Mouse (Mus musculus) urinary bladder, postnatal 4 days (tissue): ENCODE results near the gene Tbx15.

Source experiments
- DNase-seq, 2 experiments: peaks; one replicate each; pipeline ENCODE4 v3.0.0; 2021 to 2022; ENCODE audit warnings: low spot score in 2 of 2

Gene Tbx15

DNA sequence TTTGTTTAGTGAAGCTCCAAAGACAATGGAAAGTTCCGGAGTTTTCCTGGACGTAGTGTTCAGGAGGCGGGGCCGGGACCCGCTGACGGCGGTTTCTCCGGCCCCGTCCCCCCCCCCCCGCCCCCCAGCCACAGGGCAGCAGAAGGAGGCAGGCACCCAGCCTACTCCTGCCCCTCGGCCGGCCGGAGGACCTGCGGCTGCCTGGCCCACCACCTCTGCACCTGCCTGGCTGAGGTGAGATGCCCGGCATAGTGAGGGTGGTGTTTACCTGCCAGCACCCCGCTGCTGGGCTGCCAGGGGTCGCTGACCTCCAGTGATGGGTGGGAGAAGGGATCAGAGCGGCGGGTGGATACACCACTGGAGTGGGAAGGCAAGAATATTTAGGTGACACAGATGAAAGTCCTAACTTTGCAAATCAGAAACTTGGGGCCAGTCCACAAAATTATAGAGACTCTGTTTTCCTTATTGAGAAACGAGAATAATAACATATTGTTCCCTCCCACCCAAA, at the start of gene Tbx15:
TSS of gene Tbx15 (plus strand) at position 169 of the 508 bp plus-strand sequence.
- DNase-seq: no peak

DNA sequence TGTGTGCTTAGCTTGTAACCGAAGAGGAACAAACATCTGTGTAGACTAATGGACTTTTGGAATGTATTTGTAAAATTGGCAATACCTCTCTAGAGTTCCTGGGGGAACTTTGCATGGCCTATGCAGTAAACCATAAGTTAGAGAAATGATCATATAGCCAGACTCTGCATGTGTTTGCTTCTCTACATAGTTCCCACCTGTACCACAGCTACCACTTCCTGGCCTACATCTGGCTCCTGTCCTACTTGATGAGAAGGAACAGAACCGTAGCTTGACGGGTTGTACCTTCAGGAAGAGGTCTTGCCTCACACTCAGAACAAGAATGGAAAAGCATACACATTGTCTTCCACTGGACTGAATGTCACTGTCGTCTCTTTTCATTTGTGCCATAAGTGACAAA, 46.6 kb upstream of the Tbx15 start:
- no peak for DNase-seq

DNA sequence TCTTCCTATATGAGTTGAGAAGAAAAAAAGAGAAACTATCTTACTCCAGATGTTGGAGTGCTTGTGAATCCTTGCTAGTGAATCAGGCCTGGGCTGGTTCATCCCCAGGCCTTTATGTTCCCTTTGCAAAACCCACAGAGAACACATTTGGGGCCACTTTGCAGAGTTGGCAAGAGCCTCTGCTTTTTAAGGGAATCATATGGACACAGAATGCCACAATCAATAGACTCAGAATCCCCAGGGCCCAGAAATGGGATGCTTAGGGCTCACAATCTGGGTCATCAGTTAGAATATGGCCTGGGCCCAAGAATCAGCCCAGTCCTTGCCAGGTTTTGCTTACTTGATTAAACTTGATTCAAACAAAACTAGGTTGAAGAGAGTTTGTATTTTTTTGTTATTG, 36.9 kb upstream of the Tbx15 start:
- no peak for DNase-seq

DNA sequence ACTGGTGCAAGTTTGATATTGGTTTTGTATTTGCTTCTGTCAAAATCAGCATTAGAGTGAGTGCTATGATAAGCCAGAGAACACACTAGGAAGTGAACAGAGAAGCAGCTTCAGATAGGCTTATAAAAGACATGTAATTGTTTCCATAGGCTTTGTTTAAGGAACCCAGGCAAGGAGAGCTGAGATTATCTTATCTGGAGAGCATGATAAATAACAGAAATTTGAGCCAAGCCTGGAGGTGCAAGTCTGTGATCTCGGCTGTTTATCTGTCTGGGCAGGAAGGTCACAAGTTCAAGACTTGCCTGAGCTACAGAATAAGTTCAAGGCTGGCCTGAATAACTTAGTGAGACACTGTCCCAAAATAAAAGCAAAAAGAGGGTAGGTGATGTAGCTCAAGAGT, 31.8 kb upstream of the Tbx15 start:
- no peak for DNase-seq

DNA sequence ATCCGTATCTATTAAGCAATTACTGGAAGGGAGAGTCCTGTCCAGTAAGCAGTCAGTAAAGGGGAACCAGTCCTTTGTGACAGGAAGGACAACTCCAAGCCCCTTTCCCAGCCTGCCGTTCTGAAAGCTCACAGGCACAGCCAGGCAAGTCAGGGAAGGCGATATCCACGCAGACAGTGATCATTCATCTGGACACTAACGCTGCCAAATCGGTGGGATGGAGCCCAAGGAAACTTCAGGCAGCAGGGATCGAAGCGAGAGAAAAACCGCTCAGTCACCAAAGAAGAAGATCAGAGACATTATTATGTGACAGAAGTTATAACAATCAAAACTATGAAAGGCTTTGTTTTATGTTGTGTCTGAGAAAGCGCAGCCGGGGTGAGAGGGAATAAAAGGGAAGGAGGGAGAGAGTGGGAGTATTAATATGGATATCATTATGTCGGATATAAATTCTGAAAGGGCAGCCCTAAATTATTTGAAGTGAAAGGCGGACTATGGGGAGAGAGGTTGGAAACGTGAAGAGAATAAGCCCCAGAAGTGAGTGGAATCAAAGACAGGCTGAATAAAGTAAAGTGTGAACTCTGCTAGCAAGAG, 29.0 kb upstream of the Tbx15 start:
- DNase-seq: no peak

DNA sequence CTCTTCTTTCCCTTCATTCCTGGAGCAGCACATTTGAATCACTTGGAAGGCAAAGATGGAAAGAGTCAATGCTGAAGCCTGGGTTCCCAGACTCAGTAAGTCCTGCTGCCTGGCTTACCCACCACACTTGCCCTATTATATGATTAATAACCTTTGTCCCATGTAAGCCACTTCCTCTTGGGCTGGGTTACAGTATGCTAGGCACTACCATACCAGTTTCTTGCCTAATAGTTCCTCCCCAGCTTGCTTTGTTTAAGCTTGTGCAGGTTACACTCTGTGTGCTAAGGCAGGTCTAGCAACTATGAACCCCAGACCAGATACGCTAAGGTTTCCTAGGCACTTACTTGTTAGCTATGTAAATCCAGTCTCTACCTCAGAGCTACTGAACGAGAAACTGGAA, 12.4 kb upstream of the Tbx15 start:
- no peak for DNase-seq

DNA sequence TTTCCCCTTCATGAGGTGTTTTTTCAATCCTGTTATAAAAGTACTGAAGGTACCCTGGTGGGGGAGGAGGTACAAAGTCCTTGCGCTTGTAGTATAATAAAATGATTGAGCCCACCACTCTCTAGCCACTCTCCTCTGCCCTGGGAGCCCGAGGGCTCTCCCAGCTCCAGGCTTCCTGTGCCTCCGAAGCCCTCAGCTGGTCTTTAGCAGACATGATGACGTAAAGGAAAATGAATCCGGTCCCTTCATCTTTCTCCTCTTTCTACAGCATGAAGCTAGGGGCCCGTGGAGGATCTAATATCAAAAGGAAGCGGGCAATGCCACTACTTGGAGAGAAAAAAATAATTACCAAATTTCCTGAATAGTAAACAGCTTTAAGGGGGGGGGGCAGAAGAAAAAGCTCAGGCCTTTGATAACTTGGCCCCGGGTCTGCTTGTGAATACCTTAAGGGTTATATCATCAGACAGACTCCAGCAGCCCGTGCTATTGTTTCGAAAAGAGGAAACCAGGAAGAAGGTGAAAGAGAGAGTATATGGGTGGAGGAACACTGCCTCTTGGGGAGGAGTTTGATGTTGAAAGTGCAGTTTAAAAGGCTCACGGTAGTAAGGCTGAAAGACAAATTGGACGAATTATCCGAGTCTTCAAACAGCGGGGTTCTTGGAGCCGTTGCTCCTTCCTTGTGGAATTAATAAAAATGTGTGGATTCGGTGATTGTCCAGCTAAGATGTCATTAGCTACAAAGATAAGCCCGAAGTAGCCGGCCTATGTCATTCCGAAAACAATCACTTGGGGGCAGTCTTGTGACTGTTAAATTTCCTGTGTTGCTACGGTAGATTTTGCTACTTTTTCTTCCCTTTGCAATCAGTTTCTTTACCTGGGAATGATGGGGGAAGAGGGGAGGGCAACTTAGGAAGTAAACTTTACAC, 6.5 kb upstream of the Tbx15 start:
- DNase-seq: no peak

DNA sequence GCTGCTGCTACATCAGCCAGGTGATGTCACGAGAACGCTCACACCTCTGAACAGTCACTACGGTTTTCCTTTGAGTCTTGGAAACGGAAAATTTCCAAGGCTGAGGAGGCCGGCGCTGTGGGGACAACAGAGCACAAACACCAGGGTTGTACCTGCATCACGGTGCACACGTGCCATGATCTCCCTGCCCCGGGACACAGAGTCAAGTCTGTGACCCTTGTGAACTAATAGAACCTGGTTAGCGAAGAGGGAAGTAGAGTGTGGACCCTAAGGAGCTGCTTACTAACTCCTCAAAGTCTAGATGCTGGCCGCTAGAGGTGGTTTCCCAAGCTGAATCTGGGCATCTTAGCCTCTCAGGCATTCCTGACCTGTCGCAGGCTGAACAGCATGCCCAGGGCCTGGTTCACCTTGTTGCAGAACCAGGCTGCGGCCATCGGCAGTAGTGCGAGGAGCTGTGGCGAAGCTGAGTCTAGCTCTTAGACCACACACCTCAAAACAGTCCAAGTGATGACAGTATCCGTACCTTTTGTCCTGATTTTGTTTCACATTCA, 5.8 kb upstream of the Tbx15 start:
- no peak for DNase-seq

DNA sequence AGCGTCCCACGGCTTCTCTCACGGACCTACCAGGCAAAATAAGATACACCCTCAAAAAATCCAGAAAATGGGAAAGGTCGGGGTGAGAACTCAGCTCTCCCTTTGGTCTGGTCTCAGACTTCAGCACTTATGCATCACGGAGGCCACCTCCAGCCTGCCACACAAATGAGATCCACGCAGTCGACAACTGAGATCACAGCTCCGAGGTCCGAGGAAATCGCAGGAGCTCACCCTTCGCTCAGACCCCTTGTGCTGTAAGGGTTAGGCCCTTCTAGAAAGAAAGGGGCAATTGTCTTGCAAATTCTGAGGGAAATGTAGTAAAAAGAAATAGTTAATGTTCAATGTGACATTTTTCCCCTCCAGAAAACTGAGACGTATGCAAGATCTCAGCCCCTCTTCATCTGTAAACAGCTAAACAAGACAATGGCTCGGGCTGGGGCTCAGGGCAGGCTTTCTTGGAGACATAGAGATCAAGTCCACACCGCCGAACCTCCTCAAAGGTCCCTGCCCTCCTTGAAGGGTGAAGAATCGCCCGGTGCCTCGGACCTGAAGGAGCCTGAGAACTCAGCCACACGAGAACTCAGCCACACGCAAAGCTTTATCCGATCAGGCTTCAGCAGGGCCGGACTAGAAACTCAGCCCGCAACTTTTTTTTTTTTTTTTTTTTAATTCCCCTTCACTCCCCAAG, 4.9 kb upstream of the Tbx15 start:
- DNase-seq: no peak

DNA sequence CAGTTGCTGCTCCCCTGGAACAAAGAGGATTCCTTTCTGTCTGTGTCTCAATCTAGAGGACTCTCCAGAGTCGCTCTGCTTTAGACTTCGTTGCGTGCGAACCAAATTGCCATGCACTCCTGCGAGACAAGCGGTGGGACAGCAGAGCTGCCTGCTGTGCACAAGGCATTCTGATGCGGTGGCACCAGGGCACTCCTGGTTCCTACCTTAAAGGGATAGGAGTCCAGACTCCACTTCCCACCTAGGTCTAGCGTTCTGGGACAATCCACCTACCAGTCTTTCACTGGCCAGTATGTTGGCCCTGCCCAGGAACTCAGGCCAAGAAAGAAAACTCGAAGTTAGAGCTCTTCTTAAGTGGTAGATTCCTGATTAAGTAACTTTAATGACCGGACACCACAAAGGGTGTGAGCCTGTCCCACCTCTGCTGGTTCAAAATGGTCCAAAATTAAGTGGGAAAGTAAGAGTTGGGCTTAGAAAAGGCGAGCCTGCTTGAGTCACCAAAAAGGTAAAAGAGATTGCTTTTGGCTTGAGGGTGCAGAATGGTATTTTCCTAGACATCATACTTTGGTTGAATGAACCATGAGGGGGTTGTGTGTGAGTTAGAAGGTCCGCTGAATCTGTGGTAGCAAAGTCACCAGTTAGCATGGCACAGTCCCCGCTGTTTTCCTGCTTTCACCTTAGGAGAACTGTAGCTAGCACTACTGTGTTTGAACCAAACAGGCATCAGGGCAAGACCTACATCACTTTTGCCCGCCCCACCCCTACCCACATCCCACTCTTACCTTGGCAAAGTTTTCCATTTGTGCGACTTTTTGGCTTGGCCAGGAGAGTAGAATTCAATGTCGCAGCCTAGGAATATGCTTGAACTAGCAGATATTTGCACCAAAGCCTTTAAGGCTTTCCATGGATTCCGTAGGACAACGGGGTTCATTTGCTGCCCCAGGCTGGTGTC, 4.1 kb upstream of the Tbx15 start:
- DNase-seq: no peak

DNA sequence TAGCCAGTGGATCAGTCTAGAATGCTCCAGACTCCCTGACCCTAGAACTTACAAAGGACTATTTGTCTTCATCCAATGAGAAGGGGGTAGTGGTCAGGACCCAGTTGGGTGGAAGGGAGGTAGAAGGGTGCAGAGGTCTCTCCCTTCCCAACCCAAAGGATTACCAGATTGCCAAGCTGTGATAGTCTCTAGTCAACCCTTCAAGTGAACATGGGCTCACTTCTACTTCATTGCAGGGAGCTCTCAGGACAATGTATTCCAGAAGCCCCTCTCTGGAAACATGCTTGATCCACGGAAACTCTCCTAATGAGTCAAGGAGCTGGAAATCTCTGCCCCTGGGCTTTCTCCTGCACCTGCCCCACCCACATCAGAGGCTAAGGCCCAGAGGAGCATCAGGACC, 1.5 kb upstream of the Tbx15 start:
- no peak for DNase-seq

DNA sequence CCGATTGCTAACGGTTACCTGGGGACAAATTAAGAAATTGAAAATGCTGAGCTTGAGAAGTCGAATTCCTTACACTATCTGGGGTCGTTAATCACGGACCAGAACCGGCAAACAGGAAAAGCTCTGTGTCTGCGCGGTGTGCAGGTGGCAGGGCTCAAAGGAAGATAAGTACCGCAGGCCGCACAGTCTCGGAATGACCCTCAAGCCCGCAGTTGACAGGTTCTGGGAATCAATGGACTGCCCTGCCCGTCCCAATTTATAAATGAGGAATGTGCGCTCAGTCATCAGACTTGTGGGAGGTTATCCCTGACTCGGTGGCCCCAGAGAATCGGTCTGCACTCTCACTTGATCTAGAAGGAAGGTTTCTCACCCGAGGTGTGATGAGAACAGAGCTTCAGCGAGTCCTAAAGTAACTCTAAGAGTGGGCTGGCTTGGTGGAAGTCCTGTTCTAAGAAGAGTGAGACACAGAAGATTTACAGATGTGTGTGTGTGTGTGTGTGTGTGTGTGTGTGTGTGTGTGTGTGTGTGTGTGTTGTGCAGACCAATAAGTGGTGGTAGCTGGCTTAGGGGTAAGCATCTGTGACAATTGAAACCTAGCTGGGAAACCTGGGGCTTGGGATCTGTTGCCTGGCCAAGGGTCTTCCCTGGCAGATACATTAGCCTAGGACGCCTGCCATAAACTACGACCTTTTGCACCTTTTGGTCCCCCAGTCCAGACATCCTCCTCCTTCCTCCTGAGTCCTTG, 708 bp upstream of the Tbx15 start:
- DNase-seq: no peak

DNA sequence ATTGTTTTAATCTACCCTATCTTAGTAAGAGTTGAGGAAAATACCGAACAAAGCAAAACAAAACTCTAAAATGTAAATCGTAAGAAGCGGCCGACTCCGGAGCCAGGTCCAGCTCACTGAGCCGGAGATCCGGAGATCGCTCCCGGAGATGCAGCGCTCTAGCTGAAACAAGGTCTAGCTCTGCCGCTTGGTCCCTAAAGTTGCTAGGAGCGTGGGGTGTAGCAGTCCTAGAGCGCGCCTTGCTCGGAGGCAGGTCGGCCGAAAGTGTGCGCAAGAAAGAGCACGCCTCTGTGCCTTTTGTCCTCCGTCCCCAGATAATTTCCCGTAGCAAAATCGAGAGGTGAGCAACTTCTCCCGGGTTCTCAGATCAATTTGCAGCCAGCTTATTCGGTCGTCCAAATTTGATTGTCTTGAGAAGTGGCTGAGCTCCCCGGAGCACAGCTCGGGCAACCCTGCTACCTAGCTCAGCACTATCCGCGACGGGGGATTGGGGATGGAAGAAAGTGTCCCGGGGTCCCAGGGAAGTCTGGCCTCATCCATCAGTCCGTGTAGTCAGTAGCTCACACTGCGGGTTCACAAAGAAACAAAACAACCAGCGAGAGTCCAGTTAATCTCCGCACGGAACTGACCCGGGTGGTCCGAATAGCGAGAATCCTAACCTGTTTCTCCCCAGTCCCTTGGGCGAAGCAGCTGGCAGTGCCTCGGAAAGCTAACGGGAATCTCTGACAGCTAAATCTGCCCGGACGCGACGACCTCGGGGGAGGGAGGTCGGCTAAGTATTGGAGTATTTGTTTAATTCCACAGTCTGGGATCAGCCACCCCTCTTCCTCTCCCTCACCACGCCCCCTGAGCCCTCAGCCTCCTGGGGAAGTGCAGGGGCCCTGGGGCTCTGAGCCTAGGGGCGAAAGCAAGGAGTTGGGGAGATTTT, 894 bp downstream of the Tbx15 start:
- DNase-seq: no peak

DNA sequence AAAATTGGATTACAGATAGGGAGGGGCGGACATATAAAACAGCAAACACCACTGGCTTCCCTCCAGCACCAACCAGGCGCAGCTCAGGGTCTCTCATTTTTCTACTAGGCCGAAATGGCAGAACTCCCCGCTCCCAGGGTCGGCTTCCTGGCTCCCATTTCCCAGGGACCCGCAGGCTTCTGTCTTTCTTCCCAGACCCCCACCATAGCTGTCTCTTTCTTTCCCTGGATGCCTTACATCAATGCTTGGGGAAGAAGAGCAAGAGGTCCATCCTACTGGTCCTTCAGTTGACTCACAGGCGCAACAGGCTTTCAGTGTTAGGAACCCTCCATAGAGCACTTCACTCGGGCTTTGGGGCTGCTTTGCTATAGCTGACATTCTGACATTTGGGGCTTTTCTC, 2.3 kb downstream of the Tbx15 start:
- DNase-seq: no peak

DNA sequence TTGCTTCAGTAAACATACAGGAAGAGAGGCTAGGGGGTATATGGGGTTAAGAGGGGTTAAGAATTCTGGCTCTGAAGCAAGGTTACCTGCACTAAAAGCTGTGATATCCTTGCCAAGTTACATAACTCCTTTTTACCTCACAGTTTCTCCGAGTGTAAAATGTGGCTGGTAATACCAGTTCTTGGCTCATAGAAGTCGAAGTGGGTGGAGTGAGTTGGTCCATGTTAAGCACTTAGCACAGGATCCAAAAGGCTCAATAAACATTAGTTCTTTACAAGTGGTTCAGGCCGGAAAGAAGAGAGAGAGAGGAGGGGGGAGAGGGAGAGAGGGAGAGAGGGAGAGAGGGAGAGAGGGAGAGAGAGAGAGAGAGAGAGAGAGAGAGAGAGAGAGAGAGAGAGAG, 5.2 kb downstream of the Tbx15 start:
- DNase-seq: no peak

DNA sequence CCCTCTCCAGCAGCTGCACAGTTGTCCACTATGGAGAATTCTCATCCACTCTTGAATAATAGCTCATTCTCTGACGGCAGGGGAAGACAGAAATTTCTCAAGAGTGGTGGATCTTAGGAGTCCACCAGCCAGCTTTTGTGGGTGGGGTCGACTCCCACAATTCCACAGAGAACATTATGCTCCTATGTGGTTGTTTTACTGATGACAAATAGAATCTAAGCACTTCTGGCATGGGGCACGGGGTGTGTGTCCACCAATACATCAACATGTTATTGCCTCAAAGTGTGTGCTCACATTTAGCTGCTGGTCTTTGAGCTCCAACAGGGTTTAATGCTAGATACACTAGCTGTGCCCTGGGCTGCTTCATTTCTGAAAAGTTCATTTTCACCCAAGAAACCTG, 6.4 kb downstream of the Tbx15 start:
- no peak for DNase-seq

DNA sequence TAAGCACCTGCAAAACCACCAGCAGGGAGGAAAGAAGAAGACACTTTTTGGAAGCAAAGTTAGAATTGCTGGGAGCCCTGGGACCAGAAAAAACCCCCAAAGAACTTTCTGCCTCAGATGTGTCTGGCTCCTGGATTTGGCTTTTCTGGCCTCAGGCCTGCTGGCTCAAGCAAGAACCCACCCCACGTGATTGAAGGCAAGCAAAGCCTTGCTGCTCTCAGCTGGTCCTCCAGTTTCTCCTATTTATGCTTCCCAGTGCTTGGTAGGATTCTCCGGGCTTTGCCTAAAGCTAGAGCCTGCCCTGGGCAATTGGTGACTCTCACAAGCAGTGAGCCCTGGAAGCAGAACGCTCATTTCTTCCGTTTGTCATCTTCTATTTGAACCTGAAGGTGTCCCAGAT, 7.4 kb downstream of the Tbx15 start:
- no peak for DNase-seq

DNA sequence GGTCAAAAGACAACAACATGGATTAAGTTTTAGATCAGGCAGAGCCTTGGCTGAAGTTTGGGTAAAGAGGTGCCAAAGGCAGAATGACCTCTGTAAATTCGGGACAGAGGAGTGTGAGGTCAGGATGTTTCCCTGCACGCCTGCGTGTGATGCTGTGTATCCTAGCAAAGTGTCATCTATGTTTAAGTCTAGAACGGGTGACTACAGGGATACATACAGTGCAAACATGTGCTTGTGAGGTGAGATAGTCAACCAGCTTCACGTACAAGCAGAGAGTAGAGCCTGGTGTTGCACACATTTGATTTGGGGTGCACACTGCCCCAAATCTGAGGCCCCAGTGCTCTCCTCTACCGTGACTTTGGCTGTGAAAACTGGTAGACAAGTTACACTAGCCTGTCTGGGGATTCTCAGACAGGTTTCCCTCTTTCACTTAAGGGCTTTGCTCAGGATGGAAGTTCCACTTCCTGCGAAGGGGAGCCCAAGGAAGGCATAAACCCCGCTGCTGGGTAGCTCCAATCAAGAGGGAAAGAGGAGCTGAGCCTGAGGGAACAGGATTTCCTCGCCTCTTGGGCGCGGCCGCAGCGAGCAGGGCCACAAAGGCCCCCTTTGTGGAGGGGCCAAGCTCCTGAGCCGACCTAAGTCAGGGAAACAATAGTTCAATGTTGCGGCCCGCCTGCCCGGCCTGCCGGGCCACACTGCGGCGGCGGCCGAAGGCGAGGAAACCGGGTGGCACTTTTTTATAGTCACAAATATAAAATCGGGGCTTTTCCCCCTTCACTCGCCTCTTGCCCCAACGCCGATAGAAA, 8.0 kb downstream of the Tbx15 start:
- DNase-seq: no peak
